Mouse (Mus musculus) cortical plate, adult 2 months (tissue): Measurements from ENCODE around the gene Foxe3. TPM values are rescaled to one million over a fixed set of nuclear protein-coding genes. Genes with fewer than 3 reads are reported as not detected.

Experiments used
- H3K27ac ChIP-seq: fragments of 200-500 bp; 2 replicates; pipeline ENCODE4 v1.5.1; 2012; ENCODE audit warnings: low read length, control low read depth, inconsistent platforms; ENCODE audit not compliant: insufficient read depth
- H3K4me1 ChIP-seq: fragments of 200-500 bp; 2 replicates; pipeline ENCODE4 v1.6.1; 2011; ENCODE audit warnings: low read length; ENCODE audit not compliant: control insufficient read depth, insufficient read depth
- H3K4me3 ChIP-seq: fragments of 200-500 bp; 2 replicates; pipeline ENCODE4 v1.5.1; 2011; ENCODE audit warnings: mild to moderate bottlenecking, low read length, control low read depth; ENCODE audit not compliant: insufficient read depth
- CTCF ChIP-seq: fragments of 200-500 bp; IDR thresholded peaks from 2 replicates; pipeline ENCODE4 v1.5.1; 2011; ENCODE audit warnings: mild to moderate bottlenecking, control low read depth, low read length; ENCODE audit not compliant: insufficient read depth; ENCODE audit errors: extremely low read depth
- POLR2A ChIP-seq: fragments of 200-500 bp; IDR thresholded peaks from 2 replicates; pipeline ENCODE4 v1.6.1; 2011; ENCODE audit warnings: mild to moderate bottlenecking, low read length, control low read depth; ENCODE audit not compliant: insufficient read depth; ENCODE audit errors: extremely low read depth
- polyA plus RNA-seq: library from polyadenylated mRNA; depleted of rRNA; stranded (reverse); fragments of >200 nt; gene quantifications from 2 replicates; pipeline ENCODE4 v1.2.3, GENCODE M21; 2012

Foxe3 gene
- polyA plus RNA-seq, 1 experiment = not detected

DNA sequence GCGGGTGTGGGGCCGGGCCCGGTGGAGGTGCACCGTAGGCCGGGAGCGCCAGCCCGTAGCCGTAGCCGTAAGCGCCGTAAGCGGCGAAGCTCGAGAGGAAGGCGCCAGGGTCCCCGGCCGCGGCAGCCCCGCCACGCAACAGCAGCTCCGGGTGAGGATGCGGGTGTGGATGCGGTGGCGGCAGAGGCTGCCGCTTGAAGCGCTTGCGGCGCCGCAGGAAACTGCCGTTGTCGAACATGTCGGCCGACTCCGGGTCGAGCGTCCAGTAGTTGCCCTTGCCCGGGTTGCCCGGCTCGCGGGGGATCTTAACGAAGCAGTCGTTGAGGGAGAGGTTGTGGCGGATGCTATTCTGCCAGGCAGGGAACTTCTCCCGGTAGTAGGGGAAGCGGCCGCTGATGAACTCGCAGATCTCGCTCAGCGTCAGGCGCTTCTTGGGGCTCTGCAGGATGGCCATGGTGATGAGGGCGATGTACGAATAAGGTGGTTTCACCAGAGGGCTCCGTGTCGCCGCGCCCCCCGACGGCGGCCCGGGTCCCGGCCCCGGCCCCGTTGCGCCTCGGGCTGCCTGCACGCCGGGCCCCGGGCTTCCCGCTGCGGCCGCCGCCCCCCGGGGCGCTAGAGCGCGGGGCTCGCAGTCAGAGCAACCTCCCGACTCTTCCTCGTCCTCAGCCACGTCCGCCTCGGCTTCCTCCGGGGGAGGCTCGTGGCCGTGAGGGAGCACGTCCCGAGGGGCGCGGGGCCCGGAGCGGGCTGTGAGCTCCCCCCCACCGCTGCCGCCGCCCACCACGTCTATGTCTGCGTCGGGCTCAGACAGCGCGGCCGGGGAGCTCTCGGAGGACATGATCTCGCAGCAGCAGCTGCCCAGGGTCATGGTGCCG lies 17.6 kb downstream of the Foxe3 start:
- H3K4me1 ChIP-seq = no peaks in the 10 kb centered on the region
- H3K27ac ChIP-seq = no peak overlapping the region
- H3K4me3 ChIP-seq = peak overlapping the region; percentile 11; the same call in 1 of the 2 replicates
- TF ChIP-seq CTCF = no peak

DNA sequence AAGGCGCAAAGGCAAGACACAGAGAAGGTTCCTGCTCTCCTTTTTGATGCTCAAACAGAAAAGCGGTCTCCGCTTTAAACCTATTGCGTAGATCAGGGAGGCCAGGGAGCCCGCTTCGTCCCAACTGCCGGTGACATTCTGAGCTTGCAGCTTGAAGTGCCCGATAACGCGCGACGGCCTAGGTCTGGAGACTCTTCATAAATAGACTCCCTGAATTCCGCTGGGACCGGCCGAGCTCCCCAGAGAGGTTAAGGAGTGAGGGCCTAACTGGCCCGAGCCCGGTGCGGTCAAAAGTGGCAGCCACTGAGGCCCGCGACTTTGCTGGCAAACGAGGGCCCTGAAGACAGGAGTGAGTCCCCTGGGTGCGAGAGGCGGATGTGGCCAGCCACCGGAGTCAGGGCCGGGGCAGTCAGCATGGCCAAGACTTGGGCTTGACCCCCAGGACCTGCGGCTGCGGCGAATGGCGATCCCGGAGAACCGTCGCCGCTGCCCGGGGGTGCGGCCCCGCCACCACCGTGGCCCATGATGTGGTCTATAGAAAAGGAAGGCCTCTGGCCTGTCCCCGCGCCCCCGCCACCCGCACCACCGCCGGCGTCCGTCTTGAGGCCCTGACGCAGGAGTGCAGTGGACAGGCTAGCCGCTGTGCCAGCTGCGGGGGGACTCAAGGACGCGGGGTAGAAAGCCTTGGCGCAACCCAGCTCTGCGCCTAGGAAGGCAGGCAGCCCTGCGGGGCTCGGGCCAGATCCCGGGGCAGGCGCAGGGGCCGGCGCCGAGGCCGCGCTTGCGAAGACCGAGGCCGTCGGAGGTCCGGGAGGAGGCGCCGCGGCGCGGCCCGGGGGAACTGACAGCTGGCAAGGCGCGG lies 18.5 kb downstream of the Foxe3 start:
- no peak for TF ChIP-seq POLR2A
- no peak for TF ChIP-seq CTCF
- Histone ChIP-seq H3K4me1 (no peaks in the 10 kb centered on the region), H3K4me3 (no peak overlapping the region), H3K27ac (no peak overlapping the region)

DNA sequence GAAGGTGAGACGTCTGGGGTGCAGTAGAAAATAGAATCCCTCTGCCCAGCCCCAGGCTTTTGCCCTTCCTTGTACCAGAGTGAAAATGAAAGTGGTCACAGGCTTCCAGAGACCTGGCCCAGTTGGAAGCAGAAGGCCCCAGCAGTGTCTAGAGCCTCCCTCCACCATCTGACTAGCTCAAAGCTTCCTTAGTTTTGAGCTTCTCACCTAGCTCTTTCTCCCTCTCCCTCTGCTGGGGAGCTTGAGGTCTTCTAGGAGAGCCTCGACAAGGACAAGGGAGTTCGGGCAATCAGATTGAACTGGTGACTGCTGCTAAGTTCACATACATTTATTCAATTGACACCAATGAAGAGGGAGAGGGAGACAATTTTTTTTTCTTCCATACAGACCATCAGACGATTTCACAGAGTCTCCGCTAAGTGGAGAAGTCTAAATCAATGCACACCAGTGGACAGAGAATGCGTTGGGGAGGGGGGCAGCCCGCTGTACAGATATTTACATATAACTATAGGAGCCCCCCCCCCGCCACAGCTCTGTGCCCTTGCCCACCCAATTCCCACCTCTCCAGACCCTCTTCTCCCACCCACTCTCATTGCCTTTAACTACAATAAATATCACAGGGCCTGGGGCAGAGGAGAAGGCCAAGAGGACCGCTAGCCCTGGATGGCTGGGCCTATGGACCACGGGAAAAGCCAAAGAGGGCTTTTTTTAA lies 19.7 kb downstream of the Foxe3 start:
- Histone ChIP-seq H3K27ac (no peak overlapping the region), H3K4me3 (no peak overlapping the region), H3K4me1 (no peaks in the 10 kb centered on the region)
- TF ChIP-seq POLR2A (no peak), CTCF (no peak)

DNA sequence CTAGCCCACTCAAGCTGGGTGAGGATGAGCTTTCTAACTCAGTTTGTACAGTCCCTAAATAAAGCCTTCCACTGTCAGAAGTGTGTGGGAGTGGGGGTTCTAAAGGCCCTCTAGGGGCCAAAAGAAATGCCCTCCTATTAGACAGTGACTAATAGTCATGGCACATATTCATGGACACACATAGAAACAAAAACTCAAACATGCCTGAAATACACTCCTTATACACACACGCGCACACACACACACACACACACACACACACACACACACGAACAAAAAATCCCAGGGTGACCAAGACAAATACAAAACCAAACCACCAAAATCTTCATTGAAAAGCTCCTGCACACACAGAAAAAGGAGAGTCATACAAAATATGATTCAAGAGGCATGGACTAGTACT lies 20.3 kb downstream of the Foxe3 start:
- H3K27ac ChIP-seq = no peak overlapping the region
- H3K4me1 ChIP-seq = no peaks in the 10 kb centered on the region
- TF ChIP-seq POLR2A (no peak), CTCF (no peak)
- no peak overlapping the region for H3K4me3 ChIP-seq

DNA sequence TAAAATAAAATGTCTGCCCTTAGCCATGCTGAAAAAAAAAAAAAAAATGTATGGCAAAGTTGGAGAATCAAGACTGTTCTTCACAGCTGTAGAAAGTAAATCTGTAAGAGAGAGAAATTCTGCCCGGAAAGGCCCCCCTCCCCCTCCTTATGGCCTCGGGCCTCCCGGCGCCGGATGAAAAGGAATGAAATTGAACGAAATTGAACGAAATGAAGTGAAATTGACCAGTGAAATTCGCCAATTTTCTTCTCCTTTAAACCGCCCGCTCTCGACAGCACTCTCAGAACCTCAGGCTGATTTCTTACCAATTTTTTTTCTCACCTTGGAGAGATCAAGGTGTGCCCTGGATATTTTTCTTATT lies 22.4 kb downstream of the Foxe3 start:
- no peak overlapping the region for H3K4me3 ChIP-seq
- TF ChIP-seq CTCF (no peak), POLR2A (no peak)
- no peak overlapping the region for H3K27ac ChIP-seq
- no peaks in the 10 kb centered on the region for H3K4me1 ChIP-seq

DNA sequence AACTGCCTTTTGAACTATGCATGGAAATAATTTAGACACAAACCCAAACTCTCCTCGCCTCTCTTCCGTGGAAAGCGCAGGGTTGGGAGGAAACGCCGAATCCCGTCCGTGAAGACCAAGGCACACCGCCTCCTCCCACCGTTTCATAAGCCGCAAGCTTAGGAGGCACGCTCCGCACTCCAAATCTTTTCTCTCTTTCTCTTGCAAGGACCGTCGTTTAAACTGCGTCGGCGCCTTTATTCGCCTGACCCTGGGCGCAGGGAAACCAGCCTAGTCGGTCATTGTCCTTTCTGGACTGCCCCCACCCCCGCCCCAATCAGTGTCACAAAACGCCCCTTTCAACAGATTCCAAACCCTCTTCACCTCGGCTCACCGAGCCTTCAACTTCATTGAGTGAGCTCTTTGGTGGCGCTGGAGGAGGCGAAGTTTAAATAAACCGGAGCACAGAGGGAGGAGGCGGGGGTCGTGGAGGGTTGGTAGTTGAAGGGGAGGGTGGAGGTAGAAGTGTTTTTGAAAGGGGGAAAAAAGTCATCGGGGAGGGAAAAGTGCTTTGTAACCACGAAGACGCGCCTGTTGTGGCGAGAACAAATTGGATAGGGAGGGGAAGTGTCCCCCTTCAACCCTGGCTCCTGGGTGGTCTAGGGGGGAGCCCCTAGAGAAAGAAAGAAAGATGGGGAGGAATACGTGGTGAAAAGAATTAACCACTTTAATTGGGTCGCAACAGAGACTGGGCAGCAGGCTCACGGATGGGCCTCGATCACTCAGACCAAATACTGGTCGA lies 23.0 kb downstream of the Foxe3 start:
- H3K4me3 ChIP-seq = no peak overlapping the region
- H3K4me1 ChIP-seq = no peaks in the 10 kb centered on the region
- H3K27ac ChIP-seq = no peak overlapping the region
- TF ChIP-seq POLR2A (no peak), CTCF (no peak)

DNA sequence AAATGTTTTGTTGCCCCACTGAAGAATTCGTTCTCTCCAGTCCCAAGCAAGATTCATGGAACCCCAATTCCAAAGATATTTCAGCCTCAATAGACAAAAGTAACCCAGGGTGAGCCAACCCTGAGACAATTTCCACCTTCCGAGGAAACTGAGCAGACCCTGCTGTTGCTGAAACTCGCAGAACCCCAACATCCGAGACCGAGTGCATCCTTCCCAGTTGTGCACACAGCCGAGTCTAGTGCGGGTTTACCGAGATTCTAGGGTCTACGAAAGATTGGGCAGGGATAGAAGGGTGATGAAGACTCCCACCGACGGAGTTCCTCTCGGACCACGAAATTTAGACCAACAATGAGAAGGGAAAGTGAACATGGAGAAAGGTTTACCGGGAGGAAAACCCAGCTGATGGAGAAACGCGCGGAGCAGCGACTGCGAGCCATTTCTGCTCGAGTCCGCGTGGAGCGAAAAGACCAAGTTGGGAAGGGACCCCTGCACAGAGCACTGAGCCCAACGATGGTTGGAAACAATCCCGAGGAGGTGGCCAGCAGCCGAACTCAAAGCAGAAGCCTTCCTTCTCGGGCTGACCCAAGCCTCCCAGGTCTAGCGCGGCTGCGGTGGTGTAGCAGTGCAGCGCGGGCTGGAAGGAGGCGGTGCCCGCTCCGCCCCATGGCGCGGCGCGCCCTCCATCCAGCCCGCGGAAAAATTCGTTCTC lies 24.0 kb downstream of the Foxe3 start:
- Histone ChIP-seq H3K4me3 (no peak overlapping the region), H3K4me1 (no peaks in the 10 kb centered on the region), H3K27ac (no peak overlapping the region)
- TF ChIP-seq POLR2A = no peak
- TF ChIP-seq CTCF = no peak

DNA sequence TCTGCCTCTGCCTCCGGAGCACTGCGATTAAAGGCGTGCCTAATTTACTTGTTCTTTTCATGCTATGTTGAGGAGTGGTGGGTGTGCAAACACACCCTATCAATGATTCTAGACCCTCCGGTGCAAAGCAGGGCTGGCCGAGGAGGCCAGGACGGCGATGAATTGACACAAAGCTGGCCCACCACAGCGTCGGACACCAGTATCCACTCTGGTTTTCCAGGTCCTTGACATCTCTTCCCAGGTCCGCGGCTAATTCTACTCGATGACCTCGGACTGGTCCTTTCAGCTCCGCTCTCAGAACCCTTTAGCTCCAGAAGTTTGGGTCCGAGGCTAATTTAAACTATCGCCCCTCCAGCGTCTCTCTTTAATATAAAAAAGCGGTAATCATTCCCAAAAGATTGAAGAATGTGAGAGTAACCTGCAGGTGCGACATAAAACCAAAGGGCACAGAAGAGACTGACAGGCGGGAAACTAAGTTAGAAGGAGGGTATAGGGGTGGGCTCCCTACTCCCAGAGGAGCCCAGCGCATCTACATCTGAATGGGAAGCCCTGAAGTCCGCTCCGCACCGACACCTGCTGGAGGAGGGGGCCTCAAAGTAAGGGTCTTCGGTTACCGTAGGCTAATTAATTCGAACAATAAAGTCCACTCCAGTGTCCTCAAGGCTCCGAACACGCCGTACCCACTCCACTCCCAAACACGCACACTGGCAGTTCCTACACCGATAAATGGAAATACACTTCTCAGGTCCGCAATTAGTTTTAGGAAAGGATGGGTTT lies 24.8 kb downstream of the Foxe3 start:
- Histone ChIP-seq H3K27ac (no peak overlapping the region), H3K4me1 (no peaks in the 10 kb centered on the region), H3K4me3 (no peak overlapping the region)
- TF ChIP-seq POLR2A = no peak
- TF ChIP-seq CTCF = no peak

DNA sequence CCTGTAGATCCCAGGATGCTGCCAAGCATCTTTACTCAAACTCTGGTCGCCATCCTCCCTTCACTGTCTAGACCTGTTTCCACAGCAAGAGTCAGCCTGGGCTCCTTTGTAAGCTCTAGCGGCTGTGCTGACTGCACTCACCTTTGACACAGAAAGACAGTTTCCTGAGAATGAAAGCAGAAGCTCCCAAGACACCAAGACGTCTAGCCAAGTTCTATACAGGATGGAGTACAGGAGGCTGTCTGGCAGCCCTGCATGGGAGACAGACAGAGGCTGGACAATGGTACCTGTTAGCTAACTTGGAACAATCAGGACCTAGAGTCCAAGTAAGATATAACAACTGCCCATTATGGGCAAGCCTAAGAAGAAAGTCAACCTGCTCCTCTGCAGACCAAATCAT lies 25.9 kb downstream of the Foxe3 start:
- no peak for TF ChIP-seq POLR2A
- TF ChIP-seq CTCF = no peak
- Histone ChIP-seq H3K27ac (no peak overlapping the region), H3K4me3 (no peak overlapping the region)

More for the DNA sequence above, 25.9 kb downstream of the Foxe3 start:
- H3K4me1 ChIP-seq = no peaks in the 10 kb centered on the region
